Mouse (Mus musculus) 3T3-L1 (cell line): ENCODE data around the gene Gar1.

Experiments used
- DNase-seq: peaks from one replicate; pipeline ENCODE4 v3.0.0-alpha.2; 2015; ENCODE audit warnings: low read depth, low spot score

Gar1 gene

GRCm38 (mm10) chr3:129803765-129804164 is 27.4 kb downstream of the Gar1 start, which contains the start of gene Lrit3:
Lrit3 (minus strand) TSS chr3:129804030.
- DNase-seq = no peak

GRCm38 (mm10) chr3:129799011-129799410 is 32.2 kb downstream of the Gar1 start:
- no peak for DNase-seq

GRCm38 (mm10) chr3:129798551-129798950 is 32.6 kb downstream of the Gar1 start:
- DNase-seq = no peak

GRCm38 (mm10) chr3:129797341-129797740 is 33.9 kb downstream of the Gar1 start:
- no peak for DNase-seq

- DNase-seq = no peak
These were observed 37.4 kb downstream of the Gar1 start for GRCm38 (mm10) chr3:129793801-129794200.

GRCm38 (mm10) chr3:129782746-129783145 is 48.5 kb downstream of the Gar1 start:
- no peak for DNase-seq

GRCm38 (mm10) chr3:129781435-129781834 is 49.8 kb downstream of the Gar1 start:
- no peak for DNase-seq
